Mouse (Mus musculus) MEL (cell line): Measurements from ENCODE around the gene Dnaaf3. TPM values are rescaled to one million over a fixed set of nuclear protein-coding genes. Genes with fewer than 3 reads are reported as not detected.
A peak's percentile ranks its signal among the peaks of the same experiment; 100 is the strongest.

Experiments used
- DNase-seq: peaks from one replicate; pipeline ENCODE4 v3.0.0; 2011; ENCODE audit warnings: low read depth, low spot score
- H3K27ac ChIP-seq: 2 replicates; pipeline ENCODE4 v1.5.1; 2012; ENCODE audit warnings: low read depth, mild to moderate bottlenecking, control low read depth, low read length, moderate library complexity; ENCODE audit not compliant: control insufficient read depth
- H3K27me3 ChIP-seq, 2 experiments: fragments of 150-350 bp in 1 of 2; sonication (generic) in 1 of 2; 2 replicates each; pipeline ENCODE4 v1.6.1; 2012; ENCODE audit warnings: low read length in 2 of 2, mild to moderate bottlenecking in 2 of 2, improper control_type of control experiment in 1 of 2, moderate library complexity in 1 of 2; ENCODE audit not compliant: insufficient read depth in 2 of 2, control insufficient read depth in 1 of 2
- H3K36me3 ChIP-seq, 2 experiments: 2 replicates each; pipeline ENCODE4 v1.6.1; 2012 to 2014; ENCODE audit warnings: low read length in 2 of 2, improper control_type of control experiment in 1 of 2, inconsistent platforms in 1 of 2, mild to moderate bottlenecking in 1 of 2; ENCODE audit not compliant: insufficient read depth in 2 of 2, control insufficient read depth in 1 of 2
- H3K4me1 ChIP-seq, 2 experiments: fragments of 150-350 bp in 1 of 2; sonication (generic) in 1 of 2; 2 replicates each; pipeline ENCODE4 v1.6.1; 2012; ENCODE audit warnings: low read length in 2 of 2, improper control_type of control experiment in 1 of 2, mild to moderate bottlenecking in 1 of 2; ENCODE audit not compliant: insufficient read depth in 2 of 2, control insufficient read depth in 1 of 2
- H3K4me3 ChIP-seq, 2 experiments: fragments of 150-350 bp in 1 of 2; sonication (generic) in 1 of 2; 2 replicates each; pipeline ENCODE4 v1.5.1; 2012; ENCODE audit warnings: low read depth in 2 of 2, low read length in 2 of 2, mild to moderate bottlenecking in 2 of 2, moderate library complexity in 2 of 2, control low read depth in 1 of 2, improper control_type of control experiment in 1 of 2; ENCODE audit not compliant: control insufficient read depth in 1 of 2, insufficient read depth in 1 of 2
- H3K79me2 ChIP-seq: 2 replicates; pipeline ENCODE4 v1.6.1; 2012; ENCODE audit warnings: mild to moderate bottlenecking, low read length, moderate library complexity; ENCODE audit not compliant: control insufficient read depth, poor library complexity, insufficient read depth
- H3K9ac ChIP-seq: 2 replicates; pipeline ENCODE4 v1.6.1; 2012; ENCODE audit warnings: low read depth, mild to moderate bottlenecking, control low read depth, low read length, moderate library complexity; ENCODE audit not compliant: control insufficient read depth, poor library complexity, severe bottlenecking
- H3K9me3 ChIP-seq: fragments of 150-350 bp; sonication (generic); replicated peaks from 2 replicates; pipeline ENCODE4 v1.6.1; 2012; ENCODE audit warnings: mild to moderate bottlenecking, low read length, improper control_type of control experiment, moderate library complexity; ENCODE audit not compliant: insufficient read depth
- BHLHE40 ChIP-seq: IDR thresholded peaks from 2 replicates; pipeline ENCODE4 v1.6.1; 2012; ENCODE audit warnings: low read depth, mild to moderate bottlenecking, inconsistent platforms, low read length, improper control_type of control experiment, borderline replicate concordance
- CHD1 ChIP-seq: IDR thresholded peaks from 2 replicates; pipeline ENCODE4 v1.6.1; 2012; ENCODE audit warnings: low read depth, mild to moderate bottlenecking, inconsistent platforms, low read length, improper control_type of control experiment
- CHD2 ChIP-seq: IDR thresholded peaks from 2 replicates; pipeline ENCODE4 v1.6.1; 2011; ENCODE audit warnings: low read length, improper control_type of control experiment
- CTCF ChIP-seq, 3 experiments: IDR thresholded peaks in 2 of 3; conservative IDR thresholded peaks in 1 of 3; 2 replicates each; pipeline ENCODE4 v1.5.1; 2011 to 2012; ENCODE audit warnings: low read length in 3 of 3, low read depth in 2 of 3, mild to moderate bottlenecking in 2 of 3, improper control_type of control experiment in 1 of 3, inconsistent platforms in 1 of 3, mixed read lengths in 1 of 3, moderate library complexity in 1 of 3; ENCODE audit not compliant: control insufficient read depth in 1 of 3, insufficient read depth in 1 of 3, poor library complexity in 1 of 3, severe bottlenecking in 1 of 3
- E2F4 ChIP-seq: IDR thresholded peaks from 2 replicates; pipeline ENCODE4 v1.6.1; 2011; ENCODE audit warnings: low read depth, low read length, improper control_type of control experiment, borderline replicate concordance
- ELF1 ChIP-seq: IDR thresholded peaks from 2 replicates; pipeline ENCODE4 v1.6.1; 2014; ENCODE audit warnings: low read depth, mild to moderate bottlenecking, inconsistent platforms, low read length, improper control_type of control experiment, moderate library complexity
- EP300 ChIP-seq, 2 experiments: IDR thresholded peaks; 2 replicates each; pipeline ENCODE4 v1.6.1; 2011; ENCODE audit warnings: improper control_type of control experiment in 2 of 2, low read length in 2 of 2, low read depth in 1 of 2, mild to moderate bottlenecking in 1 of 2
- ETS1 ChIP-seq: IDR thresholded peaks from 2 replicates; pipeline ENCODE4 v1.6.1; 2012; ENCODE audit warnings: low read depth, mild to moderate bottlenecking, inconsistent platforms, low read length, improper control_type of control experiment, moderate library complexity
- GABPA ChIP-seq: IDR thresholded peaks from 2 replicates; pipeline ENCODE4 v1.6.1; 2012; ENCODE audit warnings: low read depth, mild to moderate bottlenecking, inconsistent platforms, low read length, improper control_type of control experiment, moderate library complexity
- GATA1 ChIP-seq: IDR thresholded peaks from 2 replicates; pipeline ENCODE4 v1.6.1; 2011; ENCODE audit warnings: low read depth, low read length, improper control_type of control experiment
- HCFC1 ChIP-seq: IDR thresholded peaks from 2 replicates; pipeline ENCODE4 v1.6.1; 2012; ENCODE audit warnings: low read depth, mild to moderate bottlenecking, inconsistent platforms, low read length, improper control_type of control experiment, moderate library complexity
- JUND ChIP-seq: IDR thresholded peaks from 2 replicates; pipeline ENCODE4 v1.6.1; 2011; ENCODE audit warnings: low read depth, mild to moderate bottlenecking, improper control_type of control experiment, low read length
- MAX ChIP-seq: IDR thresholded peaks from 2 replicates; pipeline ENCODE4 v1.6.1; 2011; ENCODE audit warnings: low read length, improper control_type of control experiment
- MAZ ChIP-seq: IDR thresholded peaks from 2 replicates; pipeline ENCODE4 v1.6.1; 2012; ENCODE audit warnings: low read depth, mild to moderate bottlenecking, inconsistent platforms, low read length, improper control_type of control experiment
- MEF2A ChIP-seq: IDR thresholded peaks from 2 replicates; pipeline ENCODE4 v1.6.1; 2014; ENCODE audit warnings: low read depth, mild to moderate bottlenecking, inconsistent platforms, low read length, improper control_type of control experiment; ENCODE audit not compliant: poor library complexity, insufficient replicate concordance, severe bottlenecking; ENCODE audit errors: extremely low read depth
- MXI1 ChIP-seq: IDR thresholded peaks from 2 replicates; pipeline ENCODE4 v1.6.1; 2011; ENCODE audit warnings: mild to moderate bottlenecking, low read depth, low read length, improper control_type of control experiment
- MYB ChIP-seq: IDR thresholded peaks from 2 replicates; pipeline ENCODE4 v1.6.1; 2011; ENCODE audit warnings: mild to moderate bottlenecking, low read depth, low read length, improper control_type of control experiment
- MYC ChIP-seq: IDR thresholded peaks from 2 replicates; pipeline ENCODE4 v1.6.1; 2011; ENCODE audit warnings: low read depth, mild to moderate bottlenecking, low read length, improper control_type of control experiment, moderate library complexity
- NELFE ChIP-seq: IDR thresholded peaks from 2 replicates; pipeline ENCODE4 v1.6.1; 2011; ENCODE audit warnings: low read depth, low read length, improper control_type of control experiment
- POLR2AphosphoS2 ChIP-seq: IDR thresholded peaks from 2 replicates; pipeline ENCODE4 v1.6.1; 2011; ENCODE audit warnings: low read length, improper control_type of control experiment
- POLR2AphosphoS5 ChIP-seq: IDR thresholded peaks from 2 replicates; pipeline ENCODE4 v1.6.1; 2012; ENCODE audit warnings: low read depth, borderline replicate concordance, mild to moderate bottlenecking, inconsistent platforms, low read length, moderate library complexity, mixed read lengths
- RAD21 ChIP-seq: IDR thresholded peaks from 2 replicates; pipeline ENCODE4 v1.6.1; 2011; ENCODE audit warnings: mild to moderate bottlenecking, low read depth, low read length, improper control_type of control experiment
- RCOR1 ChIP-seq: IDR thresholded peaks from 2 replicates; pipeline ENCODE4 v1.6.1; 2012; ENCODE audit warnings: low read depth, mild to moderate bottlenecking, inconsistent platforms, low read length, improper control_type of control experiment
- SIN3A ChIP-seq: IDR thresholded peaks from 2 replicates; pipeline ENCODE4 v1.6.1; 2012; ENCODE audit warnings: low read length, improper control_type of control experiment, inconsistent platforms
- SMC3 ChIP-seq: IDR thresholded peaks from 2 replicates; pipeline ENCODE4 v1.6.1; 2011; ENCODE audit warnings: low read depth, low read length, improper control_type of control experiment
- TAL1 ChIP-seq: IDR thresholded peaks from 2 replicates; pipeline ENCODE4 v1.6.1; 2012; ENCODE audit warnings: mild to moderate bottlenecking, inconsistent platforms, low read length, moderate library complexity, mixed read lengths
- TCF12 ChIP-seq: IDR thresholded peaks from 2 replicates; pipeline ENCODE4 v1.6.1; 2014; ENCODE audit warnings: low read depth, mild to moderate bottlenecking, inconsistent platforms, low read length, improper control_type of control experiment, moderate library complexity
- UBTF ChIP-seq: IDR thresholded peaks from 2 replicates; pipeline ENCODE4 v1.6.1; 2012; ENCODE audit warnings: low read depth, mild to moderate bottlenecking, inconsistent platforms, low read length, improper control_type of control experiment, moderate library complexity, borderline replicate concordance; ENCODE audit not compliant: insufficient read depth
- ZC3H11A ChIP-seq: IDR thresholded peaks from 2 replicates; pipeline ENCODE4 v1.6.1; 2012; ENCODE audit warnings: low read depth, mild to moderate bottlenecking, inconsistent platforms, low read length, improper control_type of control experiment
- ZKSCAN1 ChIP-seq: IDR thresholded peaks from 2 replicates; pipeline ENCODE4 v1.6.1; 2012; ENCODE audit warnings: low read depth, mild to moderate bottlenecking, inconsistent platforms, low read length, improper control_type of control experiment, moderate library complexity
- ZNF384 ChIP-seq: IDR thresholded peaks from 2 replicates; pipeline ENCODE4 v1.6.1; 2012; ENCODE audit warnings: low read depth, mild to moderate bottlenecking, inconsistent platforms, low read length, improper control_type of control experiment
- polyA plus RNA-seq, 2 experiments: library from polyadenylated mRNA; stranded (reverse) in 1 of 2; unstranded in 1 of 2; fragments of >175 nt in 1 of 2; fragments of >200 nt in 1 of 2; gene quantifications; 2 replicates each; pipeline versions ENCODE4 v1.2.1 to v1.2.4; 2012; ENCODE audit warnings: low replicate concordance in 2 of 2, low read depth in 1 of 2; ENCODE audit not compliant: insufficient read length in 2 of 2, insufficient read depth in 1 of 2, missing spikeins in 1 of 2
- total RNA-seq: library from RNA; depleted of rRNA; stranded (reverse); fragments of 300-350 nt; gene quantifications from 2 replicates; pipeline ENCODE4 v1.2.3, GENCODE M21; 2012

Dnaaf3 gene
- total and polyA plus RNA-seq, 3 experiments, result 0.73 to 2.9 TPM; not detected in 1

- TF ChIP-seq BHLHE40 (no peak), JUND (no peak), POLR2AphosphoS2 (no peak), ZKSCAN1 (no peak), ETS1 (no peak), HCFC1 (no peak), RCOR1 (no peak), POLR2AphosphoS5 (no peak), TAL1 (no peak)
- Histone ChIP-seq H3K4me3 (0 out of 4 replicates have a peak overlapping the region, but pooled peaks of 1 of the 2 experiments have one; percentile 10), H3K79me2 (peaks cover 36% of the 10 kb centered on the region), H3K9ac (no peak overlapping the region), H3K36me3 (peaks cover 0 to 34% of the 10 kb centered on the region in 2 experiments; a peak in 2 of 4 replicates), H3K4me1 (peaks cover 10 to 40% of the 10 kb centered on the region in 2 experiments), H3K27ac (peak overlapping the region; percentile 87), H3K9me3 (no peaks in the 10 kb centered on the region), H3K27me3 (no peaks in the 10 kb centered on the region)
- no peak for DNase-seq
These were observed 29.2 kb downstream of the Dnaaf3 start for GRCm38 (mm10) chr7:4503100-4503499.

- H3K79me2 ChIP-seq, result peaks cover 41% of the 10 kb centered on the region
- H3K4me1 ChIP-seq, result peaks cover 10 to 40% of the 10 kb centered on the region in 2 experiments
- H3K27me3 ChIP-seq, result no peaks in the 10 kb centered on the region
- H3K9me3 ChIP-seq, result no peaks in the 10 kb centered on the region
- peak overlapping the region; percentile 93 for H3K9ac ChIP-seq
- peak overlapping the region; percentile 90 to 92 for H3K4me3 ChIP-seq
- H3K36me3 ChIP-seq, result peaks cover 1 to 34% of the 10 kb centered on the region in 2 experiments; a peak in 3 of 4 replicates
- peak; percentile 87 for DNase-seq
- H3K27ac ChIP-seq, result peak overlapping the region; percentile 87
- TF ChIP-seq SMC3 (no peak), ETS1 (no peak), TCF12 (0 out of 2 replicates have a peak, but pooled peaks have one; percentile 31), MYC (0 out of 2 replicates have a peak, but pooled peaks have one; percentile 19), NELFE (no peak; the same call in 1 of the 2 replicates), CTCF (IDR thresholded peaks at IDR 0.05 in 2 of 3, conservative IDR thresholded peaks at IDR 0.05 in 1 of 3; ENCODE audit: control insufficient read depth in 1 of 3, insufficient read depth in 1 of 3, low read depth in 2 of 3, low read length in 3 of 3, poor library complexity in 1 of 3, severe bottlenecking in 1 of 3) (no peak), UBTF (no peak), JUND (no peak), POLR2AphosphoS2 (no peak), CHD1 (no peak), MXI1 (peak; percentile 27), ZNF384 (no peak), MAZ (peak; percentile 50; the same call in 1 of the 2 replicates), BHLHE40 (no peak), ELF1 (peak; percentile 76), ZC3H11A (no peak), CHD2 (no peak), GABPA (no peak), MYB (no peak), GATA1 (peak; percentile 97), SIN3A (peak; percentile 89), EP300 (IDR thresholded peaks at IDR 0.05; ENCODE audit: low read depth in 1 of 2, low read length in 2 of 2) (no peak), ZKSCAN1 (no peak), RAD21 (no peak), MEF2A (no peak), E2F4 (no peak), MAX (peak; percentile 71; the same call in 1 of the 2 replicates)
These were observed 29.7 kb downstream of the Dnaaf3 start for GRCm38 (mm10) chr7:4502421-4503090.
